In the genomic region with DNA sequence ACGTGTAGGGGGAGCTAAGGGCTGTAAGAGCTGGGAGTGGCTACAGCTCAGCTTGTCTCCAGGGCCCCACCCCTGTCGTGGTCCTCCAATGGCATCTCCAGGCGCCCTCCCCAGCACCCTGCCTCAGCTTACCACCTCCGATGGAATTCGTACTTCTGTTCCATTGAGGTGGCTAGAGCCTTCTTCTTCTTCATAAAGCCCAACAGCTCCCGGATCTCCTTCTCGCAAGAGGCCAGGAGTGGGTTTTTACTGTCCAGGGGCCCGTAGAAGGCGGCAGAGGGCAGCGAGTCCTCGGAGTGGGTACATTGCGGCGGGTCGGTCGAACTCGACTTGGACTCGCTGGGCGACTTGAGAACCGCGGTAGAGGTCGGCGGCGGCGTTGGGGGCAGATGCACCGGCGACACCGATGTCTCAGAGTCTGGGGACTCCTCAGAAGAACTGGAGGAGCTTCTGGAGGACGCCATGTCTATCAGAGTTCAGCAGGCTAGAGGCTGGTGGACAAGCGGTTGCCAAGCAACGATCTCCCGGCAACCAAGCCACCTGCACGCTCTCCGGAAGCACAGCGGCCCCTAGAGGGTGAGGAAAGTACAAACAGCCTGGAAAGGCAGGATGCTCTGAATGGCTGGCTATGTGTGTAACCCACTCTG, we compare ENCODE assay signal across 7 mouse cellular contexts. TPM values are rescaled to one million over a fixed set of nuclear protein-coding genes. Genes with fewer than 3 reads are reported as not detected.
DNase-seq lines count a peak whose midpoint lies in the region; ATAC-seq and TF ChIP-seq lines count a peak whose summit lies in the region.

Gene Cfap54, minus strand, starts transcription at position 486 of the 647 bp plus-strand sequence.

- peaks cover 6% of the 10 kb centered on the region; the same call in 1 of the 2 replicates for H3K4me1 ChIP-seq in bone marrow, adult 2 months (ENCODE audit: control insufficient read depth, insufficient read depth, low read length)
- peaks cover 8% of the 10 kb centered on the region; the same call in 1 of the 2 replicates for H3K4me1 ChIP-seq in embryonic facial prominence, embryonic 14.5 days (ENCODE audit: control insufficient read depth, insufficient read depth, low read length)
- H3K4me1 ChIP-seq in limb, embryonic 12.5 days (replicated peaks), result peaks cover 11% of the 10 kb centered on the region; the same call in 1 of the 2 replicates
- peaks cover 27% of the 10 kb centered on the region for H3K4me1 ChIP-seq in midbrain, embryonic 14.5 days (ENCODE audit: control insufficient read depth, insufficient read depth, low read length)

- H3K9me3 ChIP-seq in embryonic facial prominence, embryonic 14.5 days (ENCODE audit: control insufficient read depth, low read length), result no peaks in the 10 kb centered on the region
- no peaks in the 10 kb centered on the region for H3K9me3 ChIP-seq in limb, embryonic 12.5 days
- H3K9me3 ChIP-seq in midbrain, embryonic 14.5 days (ENCODE audit: control insufficient read depth, low read length), result no peaks in the 10 kb centered on the region

- TF ChIP-seq CTCF in bone marrow, adult 2 months (IDR thresholded peaks at IDR 0.05; ENCODE audit: control insufficient read depth, insufficient read depth, low read length), result peak; percentile 99

- WGBS in bone marrow, adult 2 months, result 2% methylated on average over 34 of the region's 34 CpGs
- WGBS in embryonic facial prominence, embryonic 14.5 days, result 2% methylated on average over 34 of the region's 34 CpGs
- 1% methylated on average over 34 of the region's 34 CpGs for WGBS in limb, embryonic 12.5 days
- WGBS in midbrain, embryonic 14.5 days, result 1% methylated on average over 34 of the region's 34 CpGs

- peak; percentile 95 for DNase-seq in embryonic facial prominence, embryonic 14.5 days (ENCODE audit: low spot score)
- peak; percentile 85 for DNase-seq in heart, adult 8-10 months (ENCODE audit: low spot score)
- peak; percentile 85 to 89 for DNase-seq in kidney, adult 8-10 months
- peak; percentile 97 for DNase-seq in midbrain, embryonic 14.5 days
- peak; percentile 69 to 82 for DNase-seq in spleen, adult 18-20 months

- peak within 1 kb of the TSS; percentile 62 for H3K27ac ChIP-seq in bone marrow, adult 2 months (ENCODE audit: control insufficient read depth, insufficient read depth, low read depth, low read length, poor library complexity)
- H3K27ac ChIP-seq in embryonic facial prominence, embryonic 14.5 days (replicated peaks; ENCODE audit: low read depth, low read length), result no peak within 1 kb of the TSS
- H3K27ac ChIP-seq in limb, embryonic 12.5 days, result no peak within 1 kb of the TSS
- no peak within 1 kb of the TSS for H3K27ac ChIP-seq in midbrain, embryonic 14.5 days (replicated peaks; ENCODE audit: low read depth, low read length)

- peak; percentile 90 for ATAC-seq in embryonic facial prominence, embryonic 14.5 days (ENCODE audit: low read depth)
- peak; percentile 79; the same call in 1 of the 2 replicates for ATAC-seq in limb, embryonic 12.5 days (ENCODE audit: insufficient number of reproducible peaks, insufficient read depth, low FRiP score, low TSS enrichment, low read depth)
- peak; percentile 84 for ATAC-seq in midbrain, embryonic 14.5 days (ENCODE audit: low FRiP score, low TSS enrichment)

- no peaks in the 10 kb centered on the region for H3K36me3 ChIP-seq in embryonic facial prominence, embryonic 14.5 days (ENCODE audit: control insufficient read depth, insufficient read depth, low read length)
- no peaks in the 10 kb centered on the region for H3K36me3 ChIP-seq in limb, embryonic 12.5 days
- no peaks in the 10 kb centered on the region for H3K36me3 ChIP-seq in midbrain, embryonic 14.5 days (ENCODE audit: control insufficient read depth, insufficient read depth, low read length)

- 0 out of 2 replicates have a peak within 1 kb of the TSS, but pooled peaks have one; percentile 3 for H3K9ac ChIP-seq in embryonic facial prominence, embryonic 14.5 days (ENCODE audit: low read depth, low read length)
- peak within 1 kb of the TSS; percentile 14; the same call in 1 of the 2 replicates for H3K9ac ChIP-seq in limb, embryonic 12.5 days (replicated peaks)
- H3K9ac ChIP-seq in midbrain, embryonic 14.5 days (replicated peaks; ENCODE audit: low read length), result no peak within 1 kb of the TSS; the same call in 1 of the 2 replicates

- H3K4me3 ChIP-seq in bone marrow, adult 2 months (replicated peaks; ENCODE audit: control insufficient read depth, low read depth, low read length), result peak within 1 kb of the TSS; percentile 72
- H3K4me3 ChIP-seq in embryonic facial prominence, embryonic 14.5 days (ENCODE audit: low read depth, low read length), result peak within 1 kb of the TSS; percentile 50
- peak within 1 kb of the TSS; percentile 47 for H3K4me3 ChIP-seq in limb, embryonic 12.5 days (replicated peaks)
- H3K4me3 ChIP-seq in midbrain, embryonic 14.5 days (replicated peaks; ENCODE audit: low read depth, low read length), result peak within 1 kb of the TSS; percentile 52

- peak; percentile 6; the same call in 1 of the 2 replicates for TF ChIP-seq POLR2A in bone marrow, adult 2 months (IDR thresholded peaks at IDR 0.05; ENCODE audit: borderline replicate concordance, control insufficient read depth, low read depth, low read length)

- H3K4me2 ChIP-seq in embryonic facial prominence, embryonic 14.5 days (ENCODE audit: low read depth, low read length), result peak within 1 kb of the TSS; percentile 67
- H3K4me2 ChIP-seq in limb, embryonic 12.5 days, result peak within 1 kb of the TSS; percentile 59
- H3K4me2 ChIP-seq in midbrain, embryonic 14.5 days (ENCODE audit: low read length), result peak within 1 kb of the TSS; percentile 62

- no peaks in the 10 kb centered on the region; the same call in 1 of the 2 replicates for H3K27me3 ChIP-seq in embryonic facial prominence, embryonic 14.5 days (replicated peaks; ENCODE audit: control insufficient read depth, insufficient read depth, low read length)
- H3K27me3 ChIP-seq in limb, embryonic 12.5 days, result no peaks in the 10 kb centered on the region
- H3K27me3 ChIP-seq in midbrain, embryonic 14.5 days (ENCODE audit: control insufficient read depth, insufficient read depth, low read length), result no peaks in the 10 kb centered on the region

RNA-seq across cellular contexts. Expression of gene Cfap54, which starts in this region (rescaled TPM):
- polyA plus RNA-seq in bone marrow, adult 2 months (2011; ENCODE audit: insufficient read depth, insufficient read length, low replicate concordance, missing spikeins), result 1.8 TPM in 1 of 2 replicates, not detected in the other
- polyA plus RNA-seq in embryonic facial prominence, embryonic 14.5 days (2014; fragmentation: Nextera tagmentation; extraction: Ambion mirVana), result 0.75 and 1.8 TPM in 2 replicates
- total RNA-seq in heart, adult 8-10 months (2022), result under 1 TPM; 0.52 to 1.00 (median 0.70) TPM
- 0.19 and 0.48 TPM in 2 replicates for polyA plus RNA-seq in limb, embryonic 12.5 days (2016; fragmentation: Nextera tagmentation; extraction: Ambion mirVana)
- polyA plus RNA-seq in midbrain, embryonic 14.5 days (2014; fragmentation: Nextera tagmentation; extraction: Ambion mirVana), result 2.7 TPM in 2 replicates

Comparison
In these comparisons a context has a peak if more than half of its experiments do, and no peak if none do; other contexts are left out.
1. Peak in DNase-seq in heart, adult 8-10 months; RNA of the gene not detected or under 1 TPM.
2. Peak in ATAC-seq, H3K4me3 ChIP-seq, H3K9ac ChIP-seq and H3K4me2 ChIP-seq in limb, embryonic 12.5 days; RNA of the gene not detected or under 1 TPM.